Mouse (Mus musculus) hindlimb bud, embryonic 11.5 days (tissue): ENCODE measurements at regions not wholly inside any gene's neighbourhood (a gene's known extent, or its start where the extent isn't known, plus 50 kb on each side); places are given as distances from the start of the nearest gene placed in this dataset.
"Not testable (repeated sequence)": the region's sequence is repeated elsewhere in the genome, so short reads cannot be mapped to it uniquely, and the experiment has no call there.

Experiments
- DNase-seq: peaks from one replicate; pipeline ENCODE4 v3.0.0-alpha.2; 2012; ENCODE audit warnings: low read depth, low spot score; ENCODE audit errors: extremely low spot score

- no peak for DNase-seq
Measured at GRCm38 (mm10) chr8:86288713-86289384, 291.6 kb downstream of the Abcc12 start.

GRCm38 (mm10) chr8:86282922-86283321 is 297.6 kb downstream of the Abcc12 start:
- no peak for DNase-seq

GRCm38 (mm10) chr8:86280093-86280721 is 300.3 kb downstream of the Abcc12 start:
- DNase-seq, result no peak

GRCm38 (mm10) chr8:86275699-86276098 is 304.8 kb downstream of the Abcc12 start:
- DNase-seq, result no peak

- peak; percentile 49 for DNase-seq
Measured at GRCm38 (mm10) chr8:86273811-86274210, 306.7 kb downstream of the Abcc12 start.

GRCm38 (mm10) chr8:86272626-86273025 is 307.9 kb downstream of the Abcc12 start:
- DNase-seq, result no peak

GRCm38 (mm10) chr8:86271477-86271876 is 309.0 kb downstream of the Abcc12 start:
- no peak for DNase-seq

- DNase-seq, result no peak
Measured at GRCm38 (mm10) chr8:86258011-86258410, 322.5 kb downstream of the Abcc12 start.

- DNase-seq, result no peak
Measured at GRCm38 (mm10) chr8:86255431-86255830, 325.1 kb downstream of the Abcc12 start.

GRCm38 (mm10) chr8:86254680-86255079 is 325.8 kb downstream of the Abcc12 start:
- DNase-seq, result no peak

GRCm38 (mm10) chr8:86252696-86253355 is 327.7 kb downstream of the Abcc12 start:
- no peak for DNase-seq

- no peak for DNase-seq
Measured at GRCm38 (mm10) chr8:86234696-86235095, 345.8 kb downstream of the Abcc12 start.

GRCm38 (mm10) chr8:86231994-86232393 is 348.5 kb downstream of the Abcc12 start:
- DNase-seq, result not testable (repeated sequence)

GRCm38 (mm10) chr8:86224851-86225250 is 355.6 kb downstream of the Abcc12 start:
- no peak for DNase-seq

- DNase-seq, result no peak
Measured at GRCm38 (mm10) chr8:86222715-86223114, 357.8 kb downstream of the Abcc12 start.

GRCm38 (mm10) chr8:86222228-86222627 is 358.3 kb downstream of the Abcc12 start:
- no peak for DNase-seq

GRCm38 (mm10) chr8:86214399-86214798 is 366.1 kb downstream of the Abcc12 start:
- no peak for DNase-seq

- no peak for DNase-seq
Measured at GRCm38 (mm10) chr8:86212461-86212860, 368.0 kb downstream of the Abcc12 start.

GRCm38 (mm10) chr8:86208812-86209262 is 368.1 kb downstream of the Phkb start:
- DNase-seq, result no peak

- no peak for DNase-seq
Measured at GRCm38 (mm10) chr8:86204421-86205229, 363.9 kb downstream of the Phkb start.

GRCm38 (mm10) chr8:86203107-86203506 is 362.3 kb downstream of the Phkb start:
- no peak for DNase-seq
